Mouse (Mus musculus) left cerebral cortex, adult 2 months (tissue): ENCODE data around the gene Ppan. TPM values are rescaled to one million over a fixed set of nuclear protein-coding genes. Genes with fewer than 3 reads are reported as not detected.

Source experiments
- DNase-seq, 2 experiments: peaks; one replicate each; pipeline ENCODE4 v3.0.0; 2021 to 2022; ENCODE audit warnings: low spot score in 2 of 2, mixed read lengths in 1 of 2; ENCODE audit errors: extremely low spot score in 1 of 2
- H3K27ac ChIP-seq: fragments of 200-600 bp; 2 replicates; pipeline ENCODE4 v1.8.1; 2022
- H3K4me3 ChIP-seq: fragments of 200-600 bp; 2 replicates; pipeline ENCODE4 v1.8.1; 2022
- CTCF ChIP-seq: fragments of 200-600 bp; IDR thresholded peaks from 2 replicates; pipeline ENCODE4 v1.8.1; 2022; ENCODE audit warnings: antibody characterized with exemption, mild to moderate bottlenecking, moderate library complexity
- intact Hi-C: fragments of 180-260 bp; cut with DNase I; formaldehyde crosslinking; loops from one replicate; pipeline ENCODE4 v1.15.1; 2025
- total RNA-seq, 2 experiments: library from RNA; stranded (reverse); gene quantifications; 2 replicates each; pipeline ENCODE4 v1.2.3; 2021

The Ppan gene
- total RNA-seq, 2 experiments from 2014 or later, result 25.6 to 26.3 TPM

GRCm38 (mm10) chr9:20870211-20871173, 17.5 kb upstream of the Ppan start:
- no peak overlapping the region for H3K27ac ChIP-seq
- intact Hi-C loops, result no loop called here
- TF ChIP-seq CTCF, result peak; percentile 27
- no peak for DNase-seq
- H3K4me3 ChIP-seq, result no peak overlapping the region

GRCm38 (mm10) chr9:20872991-20873390, 15.0 kb upstream of the Ppan start:
- Histone ChIP-seq H3K4me3 (no peak overlapping the region), H3K27ac (no peak overlapping the region)
- peak in 1 of 2 experiments; percentile 10 for DNase-seq
- intact Hi-C loops, result no loop called here
- no peak for TF ChIP-seq CTCF

DNA sequence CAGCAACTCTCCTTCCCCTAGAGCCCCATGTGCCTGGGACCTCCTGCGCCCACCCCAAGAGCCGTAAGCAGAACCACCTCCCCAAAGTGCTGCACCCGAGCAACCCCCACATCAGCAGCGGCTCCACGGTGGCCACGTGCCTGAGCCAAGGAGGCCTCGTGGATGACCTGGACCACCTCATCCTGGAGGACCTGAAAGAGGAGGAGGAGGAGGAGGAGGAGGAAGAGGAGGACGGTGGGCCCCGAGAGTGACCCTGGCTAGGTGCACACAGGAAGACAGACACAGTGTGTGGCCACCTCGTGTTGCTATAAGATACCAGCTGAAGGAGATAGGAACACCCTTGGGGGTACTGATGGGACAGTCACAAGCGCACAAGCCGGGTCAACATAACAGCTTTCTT, 14.5 kb upstream of the Ppan start:
- Histone ChIP-seq H3K4me3 (no peak overlapping the region), H3K27ac (no peak overlapping the region)
- intact Hi-C loops, result no loop called here
- TF ChIP-seq CTCF, result no peak
- DNase-seq, result no peak

GRCm38 (mm10) chr9:20875021-20875790, 12.8 kb upstream of the Ppan start:
- TF ChIP-seq CTCF, result no peak
- H3K27ac ChIP-seq, result peak overlapping the region; percentile 72
- DNase-seq, result peak in 1 of 2 experiments; percentile 44
- no peak overlapping the region for H3K4me3 ChIP-seq
- intact Hi-C loops, result no loop called here

DNA sequence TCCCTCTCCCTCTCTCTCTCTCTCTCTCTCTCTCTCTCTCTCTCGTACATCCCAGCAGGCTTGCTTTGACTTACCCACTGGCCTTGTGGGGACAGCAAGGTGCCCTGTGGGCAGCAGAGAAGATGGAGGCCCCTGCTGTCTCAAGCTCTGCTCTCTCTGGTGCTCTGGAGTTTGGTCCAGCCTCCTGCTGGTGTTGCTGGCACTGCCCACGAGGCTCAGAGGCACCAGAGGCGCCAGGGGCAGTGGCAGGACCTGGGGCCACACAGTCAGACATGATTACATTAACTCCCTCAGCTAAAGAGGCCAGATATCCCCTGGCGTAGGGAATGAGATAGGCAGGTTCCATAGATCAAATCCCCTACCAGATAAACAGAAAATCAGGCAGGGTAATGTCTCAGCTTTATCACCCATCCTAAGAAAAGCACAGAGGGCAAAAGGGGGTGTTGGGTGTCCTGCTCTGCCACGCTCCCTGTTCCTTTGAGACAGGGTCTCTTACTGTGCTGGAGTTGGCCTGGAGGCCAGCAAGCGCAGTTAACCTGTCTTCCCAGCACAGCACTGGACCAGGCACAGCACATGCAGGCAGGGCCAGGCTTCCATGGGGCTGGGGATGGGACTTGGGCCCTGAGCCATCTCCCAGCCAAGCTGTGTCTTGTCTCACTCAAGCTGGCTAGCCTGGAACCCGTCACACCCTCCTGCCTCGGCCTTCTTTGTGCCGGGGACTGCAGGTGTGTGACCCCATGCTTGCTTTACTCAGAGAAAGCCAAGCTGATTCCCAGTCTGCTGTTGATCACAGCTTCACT, 11.5 kb upstream of the Ppan start:
- intact Hi-C loops, result no loop called here
- no peak for TF ChIP-seq CTCF

GRCm38 (mm10) chr9:20877118-20878040, 10.6 kb upstream of the Ppan start:
- Histone ChIP-seq H3K27ac (peak overlapping the region; percentile 78), H3K4me3 (peak overlapping the region; percentile 44)
- intact Hi-C loops, result loop anchor here (1.0 kb wide), 2 partner anchors 10 to 21 kb away; partner anchors contain the start of gene Eif3g
- no peak for TF ChIP-seq CTCF
- DNase-seq, result no peak

More for the DNA sequence above, 11.5 kb upstream of the Ppan start:
- DNase-seq, result no peak
- Histone ChIP-seq H3K27ac (no peak overlapping the region), H3K4me3 (no peak overlapping the region)

DNA sequence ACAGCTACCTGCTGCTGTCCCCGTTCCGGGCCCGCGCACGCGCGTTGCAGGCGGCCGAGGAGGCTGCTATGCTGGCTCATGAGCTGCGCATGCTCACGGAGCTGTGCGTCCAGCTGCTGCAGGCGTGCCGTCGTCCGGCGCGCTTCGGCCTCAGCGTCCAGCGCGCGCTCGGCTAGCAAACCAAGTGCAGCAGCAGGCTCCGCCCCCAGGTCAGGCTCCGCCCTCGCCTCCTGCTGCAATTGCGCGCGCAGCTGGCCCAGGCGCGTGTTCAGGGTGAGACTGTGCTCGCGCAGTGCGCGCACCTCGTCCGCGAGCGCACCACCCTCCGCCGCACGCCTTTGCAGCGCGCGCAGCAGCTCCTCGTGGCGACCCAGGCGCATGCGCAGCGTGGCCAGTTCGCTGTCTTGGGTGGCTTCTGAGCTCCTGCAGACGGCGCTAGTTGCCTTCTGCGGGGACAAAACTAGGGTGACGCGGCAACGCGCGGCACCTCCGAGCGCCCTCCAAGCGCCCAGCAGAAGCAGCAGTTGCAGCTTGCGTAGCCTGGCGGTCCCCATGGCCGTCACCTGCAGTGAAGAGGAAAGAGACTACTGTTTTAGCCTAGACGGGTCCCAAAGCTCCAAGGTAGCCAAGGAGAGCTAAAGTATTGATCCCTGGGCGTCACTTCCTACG, 9.8 kb upstream of the Ppan start:
- H3K4me3 ChIP-seq, result peak overlapping the region; percentile 50
- DNase-seq, result peak; percentile 99 to 100
- intact Hi-C loops, result loop anchor here (1.0 kb wide), 2 partner anchors 9 to 20 kb away; partner anchors contain the start of gene Eif3g
- peak; percentile 78 for TF ChIP-seq CTCF
- H3K27ac ChIP-seq, result peak overlapping the region; percentile 94

DNA sequence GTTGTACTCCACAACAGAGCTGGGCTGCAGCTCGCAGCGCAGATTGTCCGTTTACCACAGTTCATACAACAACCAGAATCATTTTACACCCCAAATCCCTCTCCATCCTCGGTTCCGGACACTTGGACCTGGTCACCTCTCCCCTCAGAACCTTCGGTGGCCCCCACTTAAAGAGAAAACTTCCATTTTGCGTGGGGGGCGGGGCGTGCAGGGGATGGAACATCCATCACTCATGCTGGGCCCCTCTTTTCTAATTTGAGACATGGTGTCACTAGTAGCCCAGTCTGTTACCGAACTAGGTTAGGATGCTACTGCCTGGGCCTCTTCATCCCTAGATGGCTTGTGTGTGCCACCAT, 9.3 kb upstream of the Ppan start:
- intact Hi-C loops, result loop anchor here (1.0 kb wide), 2 partner anchors 9 to 20 kb away; partner anchors contain the start of gene Eif3g
- DNase-seq, result no peak
- Histone ChIP-seq H3K27ac (peak overlapping the region; percentile 94), H3K4me3 (peak overlapping the region; percentile 50)
- no peak for TF ChIP-seq CTCF

- H3K27ac ChIP-seq, result peak within 1 kb of the TSS; percentile 94
- no peak for DNase-seq
- intact Hi-C loops, result no loop called here
- H3K4me3 ChIP-seq, result peak within 1 kb of the TSS; percentile 50
- TF ChIP-seq CTCF, result no peak
Measured at GRCm38 (mm10) chr9:20879097-20879792, 8.7 kb upstream of the Ppan start, which contains the start of gene Angptl6. Gene Angptl6, minus strand, starts transcription at chr9:20879727.
